Comparison of ENCODE assay signal across 18 mouse cellular contexts in the genomic region with DNA sequence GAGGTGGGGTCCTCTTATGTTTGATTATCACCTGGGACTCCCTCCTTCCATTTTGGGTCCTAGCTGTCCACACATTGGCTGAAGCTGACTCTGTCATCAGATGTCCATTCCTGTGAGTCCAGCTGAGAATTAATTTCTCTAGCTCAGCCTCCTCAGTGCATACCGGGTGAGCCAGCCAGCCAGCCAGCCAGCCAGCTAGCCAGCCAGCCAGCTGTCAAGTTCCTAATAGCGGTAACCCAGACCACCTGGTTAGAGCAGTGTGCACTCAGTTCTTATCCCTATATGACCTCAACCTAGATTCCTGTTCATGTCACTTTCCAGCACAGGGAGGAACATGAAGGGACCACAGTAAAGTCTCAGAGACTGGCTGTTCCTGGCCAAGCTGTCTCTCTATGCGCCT. TPM values are rescaled to one million over a fixed set of nuclear protein-coding genes. Genes with fewer than 3 reads are reported as not detected.
DNase-seq lines count a peak whose midpoint lies in the region; ATAC-seq lines count a peak whose summit lies in the region.
"Had no signal": no experiment of that assay in that cellular context is flagged by ENCODE, and none has a peak within 500 bp of the region (broad histone marks: within the 10 kb centered on the region; RNA-seq: fewer than 3 reads in every experiment).

No protein-coding gene starts in this region.

- peak; percentile 28 for DNase-seq in gastrocnemius, postnatal 10 days
- no peak for DNase-seq in gastrocnemius, postnatal 36 days
- DNase-seq in heart, postnatal 10 days: peak; percentile 18 to 37
- DNase-seq in heart, postnatal 4 days: no peak
- DNase-seq in midbrain, embryonic 14.5 days: no peak
- DNase-seq in adrenal gland, postnatal 36 days: no peak
- DNase-seq: adrenal gland, adult 2 months; adrenal gland, postnatal 25 days; cerebellum, adult 8-10 months; cerebellum, postnatal 25 days; kidney, adult 2 months had no signal

- H3K36me3 ChIP-seq in midbrain, embryonic 12.5 days: no peaks in the 10 kb centered on the region
- no peaks in the 10 kb centered on the region for H3K36me3 ChIP-seq in midbrain, embryonic 14.5 days (ENCODE audit: control insufficient read depth, insufficient read depth, low read length)
- H3K36me3 ChIP-seq: embryonic facial prominence, embryonic 12.5 days; forebrain, embryonic 15.5 days; heart, embryonic 13.5 days; kidney, embryonic 15.5 days had no signal

- H3K27me3 ChIP-seq in midbrain, embryonic 12.5 days: 0 out of 2 replicates have a peak, but pooled peaks cover 9% of the 10 kb centered on the region
- no peaks in the 10 kb centered on the region for H3K27me3 ChIP-seq in midbrain, embryonic 14.5 days (ENCODE audit: control insufficient read depth, insufficient read depth, low read length)
- H3K27me3 ChIP-seq: embryonic facial prominence, embryonic 12.5 days; forebrain, embryonic 15.5 days; kidney, embryonic 15.5 days had no signal

- intact Hi-C loops in gastrocnemius, postnatal 36 days (cut with DNase I): no loop called here
- intact Hi-C loops in heart, postnatal 10 days (cut with DNase I): loop anchor here (2.0 kb wide), 1 partner anchor 18 kb away; no protein-coding TSS in a partner anchor

- 82% methylated on average over 3 of the region's 3 CpGs for WGBS in midbrain, embryonic 12.5 days
- WGBS in midbrain, embryonic 14.5 days: 75% methylated on average over 3 of the region's 3 CpGs

- H3K9me3 ChIP-seq in midbrain, embryonic 12.5 days: no peaks in the 10 kb centered on the region
- H3K9me3 ChIP-seq in midbrain, embryonic 14.5 days (ENCODE audit: control insufficient read depth, low read length): no peaks in the 10 kb centered on the region
- H3K9me3 ChIP-seq: embryonic facial prominence, embryonic 12.5 days; forebrain, embryonic 15.5 days; heart, embryonic 13.5 days; kidney, embryonic 15.5 days had no signal

- 0 out of 2 replicates have a peak, but pooled peaks cover 7% of the 10 kb centered on the region for H3K4me1 ChIP-seq in midbrain, embryonic 12.5 days
- H3K4me1 ChIP-seq in midbrain, embryonic 14.5 days (ENCODE audit: control insufficient read depth, insufficient read depth, low read length): 0 out of 2 replicates have a peak, but pooled peaks cover 3% of the 10 kb centered on the region
- H3K4me1 ChIP-seq: embryonic facial prominence, embryonic 12.5 days; forebrain, embryonic 15.5 days; kidney, embryonic 15.5 days had no signal

- no peak overlapping the region for H3K4me3 ChIP-seq in midbrain, embryonic 12.5 days
- no peak overlapping the region for H3K4me3 ChIP-seq in midbrain, embryonic 14.5 days (replicated peaks; ENCODE audit: low read depth, low read length)
- H3K4me3 ChIP-seq: embryonic facial prominence, embryonic 12.5 days; forebrain, embryonic 15.5 days; heart, embryonic 13.5 days; kidney, embryonic 15.5 days had no signal

- no peak overlapping the region for H3K27ac ChIP-seq in midbrain, embryonic 12.5 days (replicated peaks)
- H3K27ac ChIP-seq in midbrain, embryonic 14.5 days (replicated peaks; ENCODE audit: low read depth, low read length): no peak overlapping the region
- H3K27ac ChIP-seq: embryonic facial prominence, embryonic 12.5 days; forebrain, embryonic 15.5 days; heart, embryonic 13.5 days; kidney, embryonic 15.5 days had no signal

- H3K4me2 ChIP-seq in midbrain, embryonic 12.5 days (replicated peaks): no peak overlapping the region
- H3K4me2 ChIP-seq in midbrain, embryonic 14.5 days (ENCODE audit: low read length): no peak overlapping the region
- H3K4me2 ChIP-seq: embryonic facial prominence, embryonic 12.5 days; forebrain, embryonic 15.5 days; heart, embryonic 13.5 days; kidney, embryonic 15.5 days had no signal

- ATAC-seq in midbrain, embryonic 12.5 days (ENCODE audit: low FRiP score, low read depth): no peak
- ATAC-seq in midbrain, embryonic 14.5 days (ENCODE audit: low FRiP score, low TSS enrichment): no peak
- ATAC-seq: forebrain, embryonic 15.5 days; intestine, embryonic 16.5 days had no signal

- 0 out of 2 replicates have a peak overlapping the region, but pooled peaks have one; percentile 11 for H3K9ac ChIP-seq in midbrain, embryonic 12.5 days (replicated peaks)
- H3K9ac ChIP-seq in midbrain, embryonic 14.5 days (replicated peaks; ENCODE audit: low read length): no peak overlapping the region
- H3K9ac ChIP-seq: embryonic facial prominence, embryonic 12.5 days; forebrain, embryonic 15.5 days; heart, embryonic 13.5 days; kidney, embryonic 15.5 days had no signal

RNA-seq across cellular contexts. Expression of a gene that starts 47.1 kb away (rescaled TPM):
- 1 to 10 TPM in 1 of 2 experiments, not detected in 1; 2.4 TPM for total RNA-seq in gastrocnemius, postnatal 10 days (2021)
- under 1 TPM in 1 of 2 experiments, not detected in 1; 0.46 TPM for total RNA-seq in gastrocnemius, postnatal 36 days (2021)
- 1 to 10 TPM; 2.6 TPM for total RNA-seq in heart, postnatal 10 days (2021)
- under 1 TPM; 0.67 to 0.74 TPM for total RNA-seq in heart, postnatal 4 days (2021)
- polyA plus RNA-seq in midbrain, embryonic 12.5 days (2016; fragmentation: Nextera tagmentation; extraction: Ambion mirVana): 12.9 and 21.8 TPM in 2 replicates
- 390 and 565 TPM in 2 replicates for polyA plus RNA-seq in midbrain, embryonic 14.5 days (2014; fragmentation: Nextera tagmentation; extraction: Ambion mirVana)
- total RNA-seq in adrenal gland, postnatal 36 days (2021): 1 to 10 TPM; 4.8 to 7.9 TPM
- total RNA-seq: ES-E14 had no signal
- polyA plus RNA-seq: adrenal gland, adult 2 months had no signal

Comparison
In these comparisons a context has a peak if more than half of its experiments do, and no peak if none do; other contexts are left out.
1. DNase-seq: peak in gastrocnemius, postnatal 10 days (single experiment) and heart, postnatal 10 days (2 of 2); none in gastrocnemius, postnatal 36 days (0 of 2), heart, postnatal 4 days (single experiment), midbrain, embryonic 14.5 days (single experiment) and adrenal gland, postnatal 36 days (0 of 2).